Mouse (Mus musculus): ENCODE measurements around the gene Mtch2. TPM values are rescaled to one million over a fixed set of nuclear protein-coding genes. Genes with fewer than 3 reads are reported as not detected.
A peak's percentile ranks its signal among the peaks of the same experiment; 100 is the strongest.

Gene Mtch2
- polyA plus RNA-seq, 1 experiment: 495 TPM

DNA sequence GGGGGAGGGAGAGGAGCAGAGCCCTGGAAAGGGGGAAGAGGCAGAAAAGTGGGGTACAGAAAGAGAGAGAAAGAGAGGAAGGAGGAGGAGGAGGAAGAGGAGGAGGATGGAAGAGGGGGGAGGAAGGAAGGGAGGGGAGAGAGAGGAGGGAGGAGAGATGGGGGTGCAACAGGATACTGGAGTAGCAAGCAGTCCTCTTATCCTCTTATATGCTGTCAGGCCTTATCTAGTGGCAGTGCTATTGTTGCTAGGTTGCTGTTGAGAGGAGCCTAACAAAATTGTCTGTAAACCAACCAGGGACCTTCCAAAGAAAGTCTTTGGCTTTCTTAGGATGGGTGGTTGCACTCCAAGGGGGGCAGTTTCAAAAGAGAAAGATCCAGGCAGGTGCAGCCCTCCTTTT is 32.5 kb downstream of the Mtch2 start:
- Histone ChIP-seq H3K4me1 (ENCODE audit: control insufficient read depth, insufficient read depth, low read length) (no peaks in the 10 kb centered on the region), H3K4me3 (ENCODE audit: control insufficient read depth, low read depth, low read length) (no peak overlapping the region), H3K27ac (ENCODE audit: control insufficient read depth, insufficient read depth, low read depth, low read length) (no peak overlapping the region), H3K27me3 (ENCODE audit: control insufficient read depth, insufficient read depth, low read length) (no peaks in the 10 kb centered on the region), H3K36me3 (ENCODE audit: control insufficient read depth, insufficient read depth, low read length) (no peaks in the 10 kb centered on the region)
- TF ChIP-seq CTCF (IDR thresholded peaks at IDR 0.05; ENCODE audit: control insufficient read depth, insufficient read depth, insufficient replicate concordance, low read depth, low read length) (no peak), POLR2A (IDR thresholded peaks at IDR 0.05; ENCODE audit: control insufficient read depth, low read depth, low read length) (no peak)

DNA sequence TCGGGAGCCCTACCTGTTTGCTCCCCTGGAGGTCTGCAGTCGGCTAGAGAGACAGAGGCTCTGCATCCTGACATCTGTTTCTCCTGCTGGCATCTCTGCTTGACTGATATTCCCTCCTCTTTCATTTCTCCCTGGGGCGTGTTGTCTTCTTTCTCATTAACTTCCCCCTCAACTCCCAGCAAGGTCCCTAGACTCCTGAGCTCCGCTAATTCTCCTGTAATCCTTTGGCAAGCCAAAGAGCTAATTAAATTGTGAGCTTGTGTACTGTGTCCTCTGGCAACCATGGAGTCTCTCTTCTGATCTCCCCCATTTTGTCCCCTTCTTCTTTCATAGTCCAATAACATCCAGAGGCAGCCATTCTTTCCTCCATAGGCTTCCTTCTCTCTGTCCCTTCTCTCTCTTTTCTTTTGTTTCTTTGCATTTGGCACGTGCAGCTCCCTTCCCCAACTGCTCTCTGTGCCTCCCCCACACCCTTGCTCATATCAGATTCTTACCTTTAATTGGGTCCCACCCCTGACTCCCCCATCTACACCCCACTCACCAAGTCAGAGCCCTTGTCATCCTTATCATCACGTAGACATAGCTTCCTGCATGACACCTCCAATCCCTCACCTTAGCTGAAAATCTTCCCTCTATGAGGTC is 33.3 kb downstream of the Mtch2 start:
- TF ChIP-seq CTCF (IDR thresholded peaks at IDR 0.05; ENCODE audit: control insufficient read depth, insufficient read depth, insufficient replicate concordance, low read depth, low read length) (no peak), POLR2A (IDR thresholded peaks at IDR 0.05; ENCODE audit: control insufficient read depth, low read depth, low read length) (no peak)
- H3K36me3 ChIP-seq (ENCODE audit: control insufficient read depth, insufficient read depth, low read length): no peaks in the 10 kb centered on the region
- H3K27me3 ChIP-seq (ENCODE audit: control insufficient read depth, insufficient read depth, low read length): no peaks in the 10 kb centered on the region
- no peak overlapping the region for H3K4me3 ChIP-seq (ENCODE audit: control insufficient read depth, low read depth, low read length)
- H3K27ac ChIP-seq (ENCODE audit: control insufficient read depth, insufficient read depth, low read depth, low read length): no peak overlapping the region
- H3K4me1 ChIP-seq (ENCODE audit: control insufficient read depth, insufficient read depth, low read length): peaks cover 5% of the 10 kb centered on the region

DNA sequence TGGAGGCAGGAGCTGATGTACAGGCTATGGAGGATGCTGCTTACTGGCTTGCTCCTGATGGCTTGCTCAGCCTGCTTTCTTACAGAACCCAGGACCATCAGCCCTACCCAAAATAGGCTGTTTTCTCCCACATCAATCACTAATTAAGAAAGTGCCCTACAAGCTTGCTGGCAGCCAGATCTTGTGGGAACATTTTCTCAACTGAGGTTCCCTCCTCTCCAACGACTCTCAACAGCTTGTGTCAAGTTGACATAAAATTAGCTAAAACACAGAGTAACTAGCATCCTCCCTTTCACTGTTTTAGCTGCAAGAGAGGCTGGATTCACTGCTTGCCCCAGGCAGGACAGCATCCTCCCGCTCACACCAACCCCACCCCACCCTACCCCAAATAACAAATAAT is 34.9 kb downstream of the Mtch2 start:
- no peak overlapping the region for H3K27ac ChIP-seq (ENCODE audit: control insufficient read depth, insufficient read depth, low read depth, low read length)
- H3K4me3 ChIP-seq (ENCODE audit: control insufficient read depth, low read depth, low read length): no peak overlapping the region
- H3K27me3 ChIP-seq (ENCODE audit: control insufficient read depth, insufficient read depth, low read length): no peaks in the 10 kb centered on the region
- TF ChIP-seq POLR2A (IDR thresholded peaks at IDR 0.05; ENCODE audit: control insufficient read depth, low read depth, low read length) (no peak), CTCF (IDR thresholded peaks at IDR 0.05; ENCODE audit: control insufficient read depth, insufficient read depth, insufficient replicate concordance, low read depth, low read length) (no peak)
- H3K36me3 ChIP-seq (ENCODE audit: control insufficient read depth, insufficient read depth, low read length): no peaks in the 10 kb centered on the region
- H3K4me1 ChIP-seq (ENCODE audit: control insufficient read depth, insufficient read depth, low read length): peaks cover 16% of the 10 kb centered on the region

GRCm38 (mm10) chr2:90885218-90886041 is 38.5 kb downstream of the Mtch2 start, which contains the start of gene C1qtnf4:
Gene C1qtnf4, plus strand, starts transcription at chr2:90885860.
- Histone ChIP-seq H3K36me3 (ENCODE audit: control insufficient read depth, insufficient read depth, low read length) (no peaks in the 10 kb centered on the region), H3K4me1 (ENCODE audit: control insufficient read depth, insufficient read depth, low read length) (peaks cover 19% of the 10 kb centered on the region), H3K27me3 (ENCODE audit: control insufficient read depth, insufficient read depth, low read length) (no peaks in the 10 kb centered on the region), H3K27ac (ENCODE audit: control insufficient read depth, insufficient read depth, low read depth, low read length) (no peak within 1 kb of the TSS), H3K4me3 (ENCODE audit: control insufficient read depth, low read depth, low read length) (peak within 1 kb of the TSS; percentile 20)
- no peak for TF ChIP-seq CTCF (IDR thresholded peaks at IDR 0.05; ENCODE audit: control insufficient read depth, insufficient read depth, insufficient replicate concordance, low read depth, low read length)
- TF ChIP-seq POLR2A (IDR thresholded peaks at IDR 0.05; ENCODE audit: control insufficient read depth, low read depth, low read length): 0 out of 2 replicates have a peak, but pooled peaks have one; percentile 21

DNA sequence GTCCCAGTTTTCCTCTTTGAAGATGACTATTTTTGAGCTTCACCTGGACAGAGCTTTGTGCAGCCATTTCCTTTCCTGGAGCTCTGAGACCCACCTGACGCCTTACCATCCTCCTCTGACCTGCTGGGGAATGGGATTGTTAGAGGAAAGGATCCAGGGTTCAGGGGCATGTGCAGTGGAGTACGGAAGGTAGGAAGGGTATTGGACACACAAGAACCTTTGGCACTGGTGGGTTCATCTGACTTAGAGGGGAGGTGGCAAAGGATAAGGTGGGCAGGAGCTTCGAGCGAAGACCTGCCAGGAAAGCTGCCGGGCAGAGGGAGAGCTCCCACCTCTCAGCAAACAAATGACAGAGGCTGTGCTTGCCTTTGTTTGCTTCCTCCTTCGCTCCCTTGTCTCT is 39.5 kb downstream of the Mtch2 start:
- H3K27me3 ChIP-seq (ENCODE audit: control insufficient read depth, insufficient read depth, low read length): no peaks in the 10 kb centered on the region
- TF ChIP-seq POLR2A (IDR thresholded peaks at IDR 0.05; ENCODE audit: control insufficient read depth, low read depth, low read length): no peak
- TF ChIP-seq CTCF (IDR thresholded peaks at IDR 0.05; ENCODE audit: control insufficient read depth, insufficient read depth, insufficient replicate concordance, low read depth, low read length): no peak
- H3K27ac ChIP-seq (ENCODE audit: control insufficient read depth, insufficient read depth, low read depth, low read length): no peak overlapping the region
- H3K36me3 ChIP-seq (ENCODE audit: control insufficient read depth, insufficient read depth, low read length): no peaks in the 10 kb centered on the region
- peaks cover 19% of the 10 kb centered on the region for H3K4me1 ChIP-seq (ENCODE audit: control insufficient read depth, insufficient read depth, low read length)
- H3K4me3 ChIP-seq (ENCODE audit: control insufficient read depth, low read depth, low read length): no peak overlapping the region

DNA sequence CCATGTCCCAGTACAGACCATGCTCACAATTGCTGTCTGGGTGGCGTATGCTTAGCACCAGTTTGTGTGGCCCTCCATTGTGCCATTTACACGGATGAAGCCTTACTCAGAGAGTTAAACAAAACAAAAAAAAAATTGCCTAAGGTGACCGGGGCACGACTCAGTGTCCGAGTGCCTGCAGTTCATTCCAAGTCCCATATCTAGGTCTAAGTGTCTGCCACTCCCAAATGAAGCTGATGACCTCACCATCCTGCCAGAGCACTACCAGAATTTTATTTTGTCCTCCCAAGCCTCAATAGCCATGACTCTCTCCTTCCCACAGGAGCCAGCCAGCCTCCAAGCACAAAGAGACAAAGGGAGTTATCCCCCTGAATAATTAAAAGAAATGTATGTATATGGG is 40.7 kb downstream of the Mtch2 start:
- Histone ChIP-seq H3K4me1 (ENCODE audit: control insufficient read depth, insufficient read depth, low read length) (peaks cover 19% of the 10 kb centered on the region), H3K27me3 (ENCODE audit: control insufficient read depth, insufficient read depth, low read length) (no peaks in the 10 kb centered on the region), H3K27ac (ENCODE audit: control insufficient read depth, insufficient read depth, low read depth, low read length) (no peak overlapping the region), H3K4me3 (ENCODE audit: control insufficient read depth, low read depth, low read length) (no peak overlapping the region), H3K36me3 (ENCODE audit: control insufficient read depth, insufficient read depth, low read length) (no peaks in the 10 kb centered on the region)
- TF ChIP-seq POLR2A (IDR thresholded peaks at IDR 0.05; ENCODE audit: control insufficient read depth, low read depth, low read length): no peak
- TF ChIP-seq CTCF (IDR thresholded peaks at IDR 0.05; ENCODE audit: control insufficient read depth, insufficient read depth, insufficient replicate concordance, low read depth, low read length): no peak
